Mouse (Mus musculus) frontal cortex, postnatal 36 days (tissue): ENCODE measurements around the gene Gm10271.
A peak's percentile ranks its signal among the peaks of the same experiment; 100 is the strongest.

Source experiments
- DNase-seq, 2 experiments: peaks; one replicate each; pipeline ENCODE4 v3.0.0; 2022; ENCODE audit warnings: low spot score in 2 of 2

Gm10271 gene

GRCm38 (mm10) chr10:116933794-116934193 lies 38.6 kb downstream of the Gm10271 start:
- DNase-seq = no peak

- DNase-seq = no peak
Measured at GRCm38 (mm10) chr10:116932418-116932817, 40.0 kb downstream of the Gm10271 start.

- DNase-seq = peak; percentile 34
Measured at GRCm38 (mm10) chr10:116931497-116932179, 40.8 kb downstream of the Gm10271 start.

GRCm38 (mm10) chr10:116930936-116931335 lies 41.5 kb downstream of the Gm10271 start:
- no peak for DNase-seq

GRCm38 (mm10) chr10:116930506-116930905 lies 41.9 kb downstream of the Gm10271 start:
- DNase-seq = no peak

GRCm38 (mm10) chr10:116928826-116929225 lies 43.6 kb downstream of the Gm10271 start:
- no peak for DNase-seq

- DNase-seq = no peak
Measured at GRCm38 (mm10) chr10:116926428-116927113, 45.8 kb downstream of the Gm10271 start.

GRCm38 (mm10) chr10:116923651-116924495 lies 48.5 kb downstream of the Gm10271 start:
- DNase-seq = no peak

- DNase-seq = no peak
Measured at GRCm38 (mm10) chr10:116922161-116922560, 50.2 kb downstream of the Gm10271 start.

GRCm38 (mm10) chr10:116921416-116921815 lies 51.0 kb downstream of the Gm10271 start:
- no peak for DNase-seq

GRCm38 (mm10) chr10:116920641-116921040 lies 51.8 kb downstream of the Gm10271 start:
- DNase-seq = no peak

- DNase-seq = no peak
Measured at GRCm38 (mm10) chr10:116919368-116920317, 52.8 kb downstream of the Gm10271 start.

- DNase-seq = no peak
Measured at GRCm38 (mm10) chr10:116916581-116916980, 55.8 kb downstream of the Gm10271 start.

GRCm38 (mm10) chr10:116915286-116915685 lies 57.1 kb downstream of the Gm10271 start:
- no peak for DNase-seq

- no peak for DNase-seq
Measured at GRCm38 (mm10) chr10:116914586-116914985, 57.8 kb downstream of the Gm10271 start.

- no peak for DNase-seq
Measured at GRCm38 (mm10) chr10:116913647-116914273, 58.6 kb downstream of the Gm10271 start.

GRCm38 (mm10) chr10:116912850-116913249 lies 59.6 kb downstream of the Gm10271 start:
- DNase-seq = no peak

GRCm38 (mm10) chr10:116908901-116909642 lies 63.3 kb downstream of the Gm10271 start:
- DNase-seq = no peak
